Mouse (Mus musculus) hindbrain, embryonic 11.5 days (tissue): ENCODE measurements around the gene Crtc3. TPM values are rescaled to one million over a fixed set of nuclear protein-coding genes. Genes with fewer than 3 reads are reported as not detected.

Source experiments
- ATAC-seq: fragments of 200-750 bp; cut with Nextera tagmentation; 2 replicates; pipeline ENCODE4 v1.8.0; 2017; ENCODE audit warnings: mild to moderate bottlenecking, moderate TSS enrichment, moderate library complexity; ENCODE audit not compliant: low FRiP score
- DNase-seq: peaks from one replicate; pipeline ENCODE4 v3.0.0-alpha.2; 2015; ENCODE audit warnings: low spot score
- H3K27ac ChIP-seq: fragments of 300-500 bp; sonication (generic); 2 replicates; pipeline ENCODE4 v1.5.1; 2014; ENCODE audit warnings: mild to moderate bottlenecking, low read depth, low read length
- H3K27me3 ChIP-seq: fragments of 300-500 bp; sonication (generic); 2 replicates; pipeline ENCODE4 v1.6.1; 2014; ENCODE audit warnings: mild to moderate bottlenecking, low read length, moderate library complexity, mixed read lengths; ENCODE audit not compliant: control insufficient read depth, insufficient read depth
- H3K36me3 ChIP-seq: fragments of 300-500 bp; sonication (generic); 2 replicates; pipeline ENCODE4 v1.6.1; 2014; ENCODE audit warnings: mild to moderate bottlenecking, low read length, moderate library complexity, mixed read lengths; ENCODE audit not compliant: control insufficient read depth, insufficient read depth
- H3K4me1 ChIP-seq: fragments of 300-500 bp; sonication (generic); replicated peaks from 2 replicates; pipeline ENCODE4 v1.6.1; 2014; ENCODE audit warnings: low read length, mixed read lengths; ENCODE audit not compliant: control insufficient read depth, insufficient read depth
- H3K4me2 ChIP-seq: fragments of 300-500 bp; sonication (generic); replicated peaks from 2 replicates; pipeline ENCODE4 v1.6.1; 2014; ENCODE audit warnings: mild to moderate bottlenecking, low read depth, low read length
- H3K4me3 ChIP-seq: fragments of 300-500 bp; sonication (generic); 2 replicates; pipeline ENCODE4 v1.5.1; 2014; ENCODE audit warnings: low read depth, low read length
- H3K9ac ChIP-seq: fragments of 300-500 bp; sonication (generic); 2 replicates; pipeline ENCODE4 v1.6.1; 2014; ENCODE audit warnings: low read depth, low read length
- H3K9me3 ChIP-seq: fragments of 300-500 bp; sonication (generic); 2 replicates; pipeline ENCODE4 v1.6.1; 2016; ENCODE audit warnings: low read length; ENCODE audit not compliant: control insufficient read depth
- WGBS: fragments of 180-500 bp; shearing (Covaris S2); extraction: QIAGEN DNeasy Blood & Tissue Kit; methylation state at CpG from one replicate; pipeline ENCODE4 v1.1.7; 2014; 5-methylcytosine and 5-hydroxymethylcytosine counted together
- polyA plus RNA-seq: library from polyadenylated mRNA; unstranded; fragments of >200 nt; fragmentation: Nextera tagmentation; extraction: Ambion mirVana; gene quantifications from 2 replicates; pipeline ENCODE4 v1.2.1, GENCODE M21; 2014

The Crtc3 gene
- polyA plus RNA-seq, 1 experiment from 2014 or later, result 11.1 TPM

DNA sequence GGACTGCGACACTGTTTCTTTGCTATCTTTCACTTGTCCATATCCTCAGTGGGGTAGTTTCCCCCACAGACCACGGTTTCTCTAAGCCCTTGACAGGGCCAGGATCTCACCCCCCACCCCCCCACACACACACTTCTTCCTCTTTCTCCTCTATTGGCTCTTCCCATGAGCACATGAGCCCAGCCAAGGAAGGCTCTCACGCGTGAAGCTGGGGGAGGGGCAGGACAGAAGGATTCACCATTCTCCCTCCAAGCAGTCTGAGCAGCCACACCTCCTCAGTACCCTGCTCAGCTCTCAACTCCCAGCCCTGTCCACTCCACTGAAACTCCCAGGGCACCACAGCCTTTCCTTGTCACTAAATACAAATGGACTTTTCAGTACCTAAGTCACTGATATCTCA, 47.2 kb downstream of the Crtc3 start:
- Histone ChIP-seq H3K36me3 (no peaks in the 10 kb centered on the region), H3K27ac (no peak overlapping the region), H3K4me3 (no peak overlapping the region), H3K9me3 (no peaks in the 10 kb centered on the region), H3K4me2 (no peak overlapping the region), H3K27me3 (no peaks in the 10 kb centered on the region), H3K4me1 (no peaks in the 10 kb centered on the region), H3K9ac (no peak overlapping the region)
- DNase-seq (peak; percentile 45), ATAC-seq (peak; percentile 65; the same call in 1 of the 2 replicates)
- 23% methylated on average over 4 of the region's 4 CpGs for WGBS

DNA sequence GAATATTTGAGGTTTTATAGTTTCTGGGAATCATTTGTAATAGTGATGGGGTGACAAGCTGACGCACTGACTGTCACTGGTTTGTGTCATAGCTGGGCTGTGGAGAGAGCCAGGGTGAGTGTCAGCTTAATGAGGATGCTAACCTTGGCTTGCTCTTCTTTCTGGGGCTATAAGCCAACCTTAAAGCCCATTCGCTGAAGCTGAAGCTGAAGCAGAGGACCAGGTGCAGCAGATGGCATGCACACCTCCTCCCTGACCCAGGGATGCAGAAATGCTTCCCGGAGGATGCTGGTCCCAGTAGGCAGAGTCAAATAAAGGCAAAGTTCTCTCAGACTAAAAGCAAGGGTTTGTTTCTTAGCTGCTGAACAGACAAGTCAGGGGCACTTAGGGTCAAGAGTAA, 48.7 kb downstream of the Crtc3 start:
- no peak overlapping the region for H3K4me2 ChIP-seq
- WGBS, result 83% methylated on average over 3 of the region's 3 CpGs
- H3K9ac ChIP-seq, result no peak overlapping the region
- no peaks in the 10 kb centered on the region for H3K27me3 ChIP-seq
- DNase-seq (no peak), ATAC-seq (no peak)
- H3K36me3 ChIP-seq, result no peaks in the 10 kb centered on the region
- no peak overlapping the region for H3K4me3 ChIP-seq
- no peaks in the 10 kb centered on the region for H3K4me1 ChIP-seq
- no peak overlapping the region for H3K27ac ChIP-seq
- H3K9me3 ChIP-seq, result no peaks in the 10 kb centered on the region

DNA sequence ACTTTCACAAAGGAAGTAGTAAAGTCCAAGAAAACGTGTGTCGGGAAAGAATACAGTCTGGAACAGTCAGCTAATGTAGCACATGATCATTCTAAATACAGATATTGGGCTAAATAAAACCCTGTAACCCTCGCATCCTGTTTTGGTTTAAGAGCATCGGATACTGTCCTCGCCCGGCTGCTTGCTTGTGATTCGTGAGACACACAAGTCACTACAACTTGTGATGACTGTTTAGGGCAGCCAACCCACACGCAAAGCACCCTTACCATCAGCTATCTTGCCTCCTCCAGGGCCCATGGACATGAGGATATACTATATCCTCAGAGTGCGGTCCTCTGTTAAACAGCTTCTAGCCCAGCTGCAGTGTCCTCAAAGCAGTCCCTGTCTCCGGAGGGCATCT, 50.2 kb downstream of the Crtc3 start:
- Histone ChIP-seq H3K9ac (no peak overlapping the region), H3K36me3 (no peaks in the 10 kb centered on the region), H3K27me3 (no peaks in the 10 kb centered on the region), H3K27ac (no peak overlapping the region), H3K4me3 (no peak overlapping the region), H3K4me2 (no peak overlapping the region), H3K9me3 (no peaks in the 10 kb centered on the region), H3K4me1 (no peaks in the 10 kb centered on the region)
- 87% methylated on average over 10 of the region's 10 CpGs for WGBS
- DNase-seq (no peak), ATAC-seq (no peak)

DNA sequence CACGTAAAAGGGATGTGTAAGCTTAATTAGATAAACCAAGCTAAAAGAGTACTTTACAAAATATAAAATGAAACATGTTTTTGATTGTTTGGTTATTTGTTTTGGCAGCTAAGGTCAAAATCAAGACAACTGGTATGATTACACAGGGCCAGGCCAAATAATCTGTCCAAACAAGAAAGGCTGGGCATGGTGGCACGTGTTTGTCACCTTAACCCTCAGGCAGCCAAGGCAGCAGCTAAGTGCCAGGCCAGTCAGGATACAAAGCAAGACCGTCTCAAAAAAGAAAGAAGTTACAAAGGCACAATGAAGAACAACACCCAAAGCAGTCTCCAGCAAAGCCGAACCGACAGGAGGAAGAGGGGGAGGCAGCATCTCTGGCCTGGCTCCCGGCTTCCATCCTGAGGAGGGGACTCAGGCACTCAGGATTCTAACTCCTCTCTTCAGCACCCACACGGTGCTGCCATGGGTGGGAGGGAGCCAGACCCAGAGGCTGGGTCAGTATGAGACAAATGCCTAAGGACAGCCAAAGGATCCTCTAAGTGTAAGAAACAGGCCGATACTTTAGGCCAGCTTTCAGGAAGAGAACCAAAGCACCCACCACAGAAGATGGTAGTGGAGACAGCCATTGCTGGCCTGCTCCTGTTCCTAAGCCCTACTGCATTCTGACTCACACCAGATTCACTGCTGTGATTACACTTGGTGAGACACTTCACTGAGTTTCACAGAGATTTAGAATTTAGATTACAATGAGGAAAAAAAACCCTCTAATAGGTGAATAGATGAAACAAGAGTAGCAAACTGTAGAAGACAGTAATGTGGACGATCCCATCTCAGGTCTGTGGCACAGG, 51.5 kb downstream of the Crtc3 start:
- H3K27me3 ChIP-seq, result no peaks in the 10 kb centered on the region
- no peak for ATAC-seq

DNA sequence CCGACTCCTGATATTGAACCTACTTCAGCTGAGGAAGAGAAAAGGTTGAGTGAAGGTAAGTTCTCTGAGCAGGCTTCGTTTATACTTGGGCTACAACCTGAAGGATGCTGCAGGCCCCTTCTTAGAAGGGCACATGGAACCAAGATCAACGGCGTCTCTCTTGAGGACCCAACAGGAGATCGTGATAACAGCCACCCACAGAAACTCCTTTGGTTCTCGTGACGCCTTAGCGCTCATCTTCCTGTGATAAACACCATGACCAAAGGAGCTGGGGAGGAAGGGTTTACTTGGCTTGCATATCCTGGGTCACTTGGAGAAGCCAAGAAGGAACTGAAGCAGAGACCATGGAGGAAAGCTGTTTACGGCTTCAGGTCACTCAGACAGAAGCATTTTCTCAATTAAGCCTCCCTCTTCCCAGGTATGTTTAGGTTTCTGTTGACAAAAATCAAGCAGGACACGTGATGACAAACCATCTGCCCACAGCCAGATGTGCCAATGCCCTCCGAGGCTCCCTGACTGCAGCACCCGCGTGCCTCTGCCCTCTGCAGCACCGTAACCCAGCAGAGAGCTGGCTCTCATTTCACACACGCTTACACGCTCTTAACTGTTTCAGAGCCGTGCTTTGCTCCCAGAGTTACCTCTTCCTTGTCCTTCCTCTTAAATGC, 52.3 kb downstream of the Crtc3 start:
- H3K27me3 ChIP-seq, result no peaks in the 10 kb centered on the region
- ATAC-seq (no peak), DNase-seq (no peak)
- H3K36me3 ChIP-seq, result no peaks in the 10 kb centered on the region
- H3K4me2 ChIP-seq, result no peak overlapping the region
- 78% methylated on average over 17 of the region's 17 CpGs for WGBS
- H3K4me1 ChIP-seq, result no peaks in the 10 kb centered on the region
- H3K4me3 ChIP-seq, result no peak overlapping the region
- H3K9ac ChIP-seq, result no peak overlapping the region
- no peak overlapping the region for H3K27ac ChIP-seq
- no peaks in the 10 kb centered on the region for H3K9me3 ChIP-seq

More for the DNA sequence above, 51.5 kb downstream of the Crtc3 start:
- no peak for DNase-seq
- Histone ChIP-seq H3K4me1 (no peaks in the 10 kb centered on the region), H3K36me3 (no peaks in the 10 kb centered on the region), H3K9me3 (no peaks in the 10 kb centered on the region), H3K9ac (no peak overlapping the region), H3K4me2 (no peak overlapping the region), H3K27ac (no peak overlapping the region), H3K4me3 (no peak overlapping the region)
- 73% methylated on average over 9 of the region's 9 CpGs for WGBS

DNA sequence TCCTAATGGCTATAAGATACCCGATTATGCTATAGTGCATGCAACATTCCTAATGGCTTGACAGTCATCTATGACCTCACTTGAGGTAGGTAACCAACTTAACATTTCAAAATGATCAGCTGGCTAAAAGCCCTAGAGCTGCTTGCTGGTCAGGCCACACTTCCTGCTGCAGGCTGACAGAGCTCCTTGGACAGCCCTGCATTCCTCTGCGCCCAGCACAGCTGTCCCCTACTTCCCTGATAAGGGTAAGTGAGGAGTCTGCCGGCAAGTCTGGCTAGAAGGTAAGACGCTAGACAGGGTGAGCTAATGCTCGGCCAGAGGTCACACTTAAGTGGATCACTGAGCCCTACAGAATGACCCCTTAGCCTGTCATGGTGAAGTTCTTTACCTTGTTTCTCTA, 52.8 kb downstream of the Crtc3 start:
- DNase-seq (no peak), ATAC-seq (no peak)
- Histone ChIP-seq H3K4me3 (no peak overlapping the region), H3K27me3 (no peaks in the 10 kb centered on the region), H3K27ac (no peak overlapping the region), H3K36me3 (no peaks in the 10 kb centered on the region), H3K4me1 (no peaks in the 10 kb centered on the region), H3K9ac (no peak overlapping the region), H3K4me2 (no peak overlapping the region), H3K9me3 (no peaks in the 10 kb centered on the region)
- 69% methylated on average over 5 of the region's 5 CpGs for WGBS

DNA sequence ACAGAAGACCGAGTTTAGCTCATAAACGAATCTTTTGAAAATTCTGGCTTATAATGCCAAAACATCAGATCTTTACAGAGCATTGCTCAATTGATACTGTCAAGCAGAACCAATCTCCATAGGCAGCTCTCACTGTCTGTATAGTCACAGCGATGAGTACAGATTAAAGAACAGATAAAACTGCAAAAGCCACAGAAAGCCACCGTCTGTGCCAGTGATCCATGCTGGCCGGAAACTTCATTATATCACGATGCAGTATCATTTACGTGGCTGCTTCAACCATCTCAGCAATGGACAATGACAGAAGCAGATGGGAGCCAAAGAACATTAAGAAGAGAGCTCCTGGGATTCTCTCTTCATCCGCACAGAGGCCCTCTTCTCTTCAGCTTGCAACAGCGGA, 53.9 kb downstream of the Crtc3 start:
- no peaks in the 10 kb centered on the region for H3K9me3 ChIP-seq
- 84% methylated on average over 9 of the region's 9 CpGs for WGBS
- ATAC-seq (no peak), DNase-seq (no peak)
- no peak overlapping the region for H3K4me2 ChIP-seq
- no peak overlapping the region for H3K9ac ChIP-seq
- H3K27ac ChIP-seq, result no peak overlapping the region
- H3K4me1 ChIP-seq, result no peaks in the 10 kb centered on the region
- H3K4me3 ChIP-seq, result no peak overlapping the region
- no peaks in the 10 kb centered on the region for H3K27me3 ChIP-seq
- H3K36me3 ChIP-seq, result no peaks in the 10 kb centered on the region

DNA sequence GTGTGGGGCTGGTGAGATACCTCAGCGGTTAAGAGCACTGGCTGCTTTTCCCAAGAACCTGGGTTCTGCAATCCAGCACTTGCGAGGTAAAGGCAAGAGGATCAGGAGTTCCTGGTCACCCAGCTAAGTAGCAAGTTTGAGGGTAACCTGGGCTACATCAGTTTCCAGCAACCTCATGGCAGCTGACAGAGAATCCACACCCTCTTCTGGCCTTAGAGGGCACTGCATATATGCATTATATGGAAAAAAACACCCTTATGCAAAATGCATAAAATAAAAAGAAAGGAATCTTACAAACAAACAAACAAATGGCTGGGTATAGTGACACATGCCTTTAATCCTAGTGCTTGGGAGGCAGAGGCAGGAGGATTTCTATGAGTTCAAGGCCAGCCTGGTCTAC, 55.0 kb downstream of the Crtc3 start:
- DNase-seq (no peak), ATAC-seq (no peak)
- Histone ChIP-seq H3K36me3 (no peaks in the 10 kb centered on the region), H3K27me3 (no peaks in the 10 kb centered on the region), H3K4me2 (no peak overlapping the region), H3K9ac (no peak overlapping the region), H3K9me3 (no peaks in the 10 kb centered on the region), H3K4me1 (no peaks in the 10 kb centered on the region), H3K4me3 (no peak overlapping the region), H3K27ac (no peak overlapping the region)
- 98% methylated on average over 2 of the region's 2 CpGs for WGBS

DNA sequence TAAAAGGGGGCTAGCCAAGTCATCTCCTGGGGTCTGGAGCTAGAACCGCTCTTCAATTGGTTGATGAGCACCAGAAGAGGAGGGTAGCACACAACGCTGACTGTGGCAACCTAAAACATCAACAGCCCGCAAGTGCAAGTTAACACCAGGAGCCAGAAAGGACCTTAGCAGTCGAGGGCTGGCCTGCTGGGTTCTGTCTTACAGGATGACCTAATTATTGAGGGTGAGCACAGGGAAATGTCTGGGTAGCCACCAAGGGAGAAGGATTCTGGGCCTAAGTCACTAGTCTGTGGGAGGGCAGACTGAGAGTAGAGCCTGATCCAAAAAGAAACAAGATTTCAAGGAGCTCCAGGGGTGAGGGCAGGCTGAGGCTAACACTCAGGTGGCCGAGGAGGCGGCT, 56.7 kb downstream of the Crtc3 start:
- H3K9me3 ChIP-seq, result no peaks in the 10 kb centered on the region
- WGBS, result 73% methylated on average over 6 of the region's 6 CpGs
- H3K4me3 ChIP-seq, result no peak overlapping the region
- H3K4me2 ChIP-seq, result no peak overlapping the region
- H3K4me1 ChIP-seq, result no peaks in the 10 kb centered on the region
- no peak for DNase-seq
- ATAC-seq, result no peak
- H3K27ac ChIP-seq, result no peak overlapping the region
- no peaks in the 10 kb centered on the region for H3K36me3 ChIP-seq
- H3K27me3 ChIP-seq, result no peaks in the 10 kb centered on the region
- H3K9ac ChIP-seq, result no peak overlapping the region
